Mouse (Mus musculus): ENCODE data around the gene Nap1l1.

DNA sequence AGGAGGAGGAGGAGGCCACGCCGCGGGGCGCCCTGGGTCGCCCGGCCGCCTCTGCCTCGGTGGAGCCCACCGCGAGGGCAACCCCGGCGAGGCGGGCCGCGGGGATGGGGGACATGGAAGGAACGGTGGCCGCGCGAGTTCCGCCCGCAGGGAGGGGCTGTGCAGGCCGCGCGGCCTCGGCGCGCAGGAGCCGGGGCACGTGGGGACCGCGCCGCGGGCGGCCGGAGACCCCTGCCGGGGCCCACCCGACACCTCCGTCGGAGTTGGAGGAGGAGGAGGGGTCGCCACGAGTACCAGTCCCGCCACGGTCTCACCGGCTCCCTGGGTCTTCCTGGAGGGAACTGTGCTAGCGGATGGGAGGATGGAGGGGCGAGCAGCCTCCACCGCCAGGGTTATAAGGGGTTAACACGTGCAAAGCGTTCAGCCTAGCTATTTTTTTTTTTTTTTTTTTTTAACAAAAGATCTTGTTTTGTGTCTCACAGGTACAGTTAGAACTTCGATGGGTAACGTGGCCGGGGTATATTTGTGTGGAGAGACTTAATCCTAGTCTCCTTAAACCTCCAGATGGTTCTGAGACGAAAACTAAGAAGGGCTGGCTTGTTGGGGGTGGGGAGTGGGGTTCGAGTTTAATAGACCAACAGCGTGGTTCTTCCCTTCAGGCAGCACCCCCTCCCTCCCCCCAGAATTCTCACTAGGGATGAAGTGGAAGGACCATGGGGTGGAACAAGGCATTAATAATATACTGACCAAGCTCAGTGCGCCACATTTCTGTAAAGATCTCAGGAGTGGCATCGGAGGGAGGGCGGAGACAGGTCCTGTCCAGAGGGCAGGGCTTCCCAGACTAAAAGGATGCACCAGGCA is 718 bp downstream of the Nap1l1 start:
- no peak for TF ChIP-seq CTCF (IDR thresholded peaks at IDR 0.05; ENCODE audit: insufficient read depth, low read depth, low read length)
- no peak for TF ChIP-seq POLR2A (IDR thresholded peaks at IDR 0.05; ENCODE audit: insufficient read depth, low read depth, low read length)

All from olfactory bulb, adult 2 months (tissue).